Mouse (Mus musculus): Measurements from ENCODE around the gene Mycbp.

- TF ChIP-seq CTCF (IDR thresholded peaks at IDR 0.05; ENCODE audit: borderline replicate concordance, extremely low read depth, insufficient read depth, insufficient read length) (no peak), POLR2A (IDR thresholded peaks at IDR 0.05; ENCODE audit: borderline replicate concordance, extremely low read depth, insufficient read depth, insufficient read length, poor library complexity, severe bottlenecking) (no peak)
These were observed 29.7 kb downstream of the Mycbp start for GRCm38 (mm10) chr4:123934306-123934705.
